Mouse (Mus musculus) natural killer cell, adult 2 months (primary cell): ENCODE data around the gene Megf11.

Experiments
- DNase-seq, 2 experiments: peaks; one replicate each; pipeline ENCODE4 v3.0.0; 2022; ENCODE audit warnings: low spot score in 2 of 2

The Megf11 gene

GRCm38 (mm10) chr9:64749314-64749713, 363.9 kb downstream of the Megf11 start:
- DNase-seq = no peak

DNA sequence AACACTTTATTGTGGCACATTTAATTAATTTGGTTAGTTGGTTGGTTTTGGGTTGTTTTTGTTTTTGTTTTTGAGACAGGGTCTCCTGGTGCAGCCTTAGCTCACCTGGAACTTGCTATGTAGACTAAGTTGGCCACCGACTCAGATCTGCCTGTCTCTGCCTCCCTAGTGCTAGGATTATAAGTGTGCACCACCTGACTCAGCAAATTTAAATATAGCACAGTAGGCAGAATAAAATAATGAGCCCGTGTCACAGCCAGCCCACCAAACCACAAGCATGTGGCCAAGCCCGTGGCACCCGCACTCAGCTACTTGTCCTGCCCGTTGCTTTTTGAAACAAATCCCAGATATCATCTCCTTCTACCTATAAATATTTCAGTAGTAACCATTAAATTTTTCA, 367.1 kb downstream of the Megf11 start:
- DNase-seq = no peak

GRCm38 (mm10) chr9:64758052-64758451, 372.6 kb downstream of the Megf11 start:
- no peak for DNase-seq
